Mouse (Mus musculus): ENCODE data around the gene Trappc2l.
"Not testable (repeated sequence)": the region's sequence is repeated elsewhere in the genome, so short reads cannot be mapped to it uniquely, and the experiment has no call there.

Trappc2l gene

GRCm38 (mm10) chr8:122629388-122629787 lies 17.9 kb downstream of the Trappc2l start:
- no peak for DNase-seq

GRCm38 (mm10) chr8:122630696-122631095 lies 19.3 kb downstream of the Trappc2l start:
- peak; percentile 32 to 44 for DNase-seq

- DNase-seq: not testable (repeated sequence)
Observed at GRCm38 (mm10) chr8:122632134-122632533, 20.7 kb downstream of the Trappc2l start.

GRCm38 (mm10) chr8:122633205-122633604 lies 21.8 kb downstream of the Trappc2l start:
- no peak for DNase-seq

GRCm38 (mm10) chr8:122635878-122636802 lies 24.7 kb downstream of the Trappc2l start:
- DNase-seq: peak; percentile 23 to 50

- DNase-seq: no peak
Observed at GRCm38 (mm10) chr8:122636803-122637175, 25.3 kb downstream of the Trappc2l start.

- DNase-seq: no peak
Observed at GRCm38 (mm10) chr8:122637230-122637629, 25.8 kb downstream of the Trappc2l start.

GRCm38 (mm10) chr8:122638601-122639000 lies 27.2 kb downstream of the Trappc2l start:
- DNase-seq: peak in 1 of 2 experiments; percentile 33

GRCm38 (mm10) chr8:122639521-122640248 lies 28.2 kb downstream of the Trappc2l start:
- peak; percentile 73 to 80 for DNase-seq

- DNase-seq: no peak
Observed at GRCm38 (mm10) chr8:122640825-122641224, 29.4 kb downstream of the Trappc2l start.

GRCm38 (mm10) chr8:122641406-122641805 lies 30.0 kb downstream of the Trappc2l start:
- DNase-seq: no peak

- DNase-seq: peak in 1 of 2 experiments; percentile 58
Observed at GRCm38 (mm10) chr8:122642071-122642470, 30.6 kb downstream of the Trappc2l start.

- no peak for DNase-seq
Observed at GRCm38 (mm10) chr8:122644175-122644954, 32.9 kb downstream of the Trappc2l start.

GRCm38 (mm10) chr8:122646337-122646736 lies 34.9 kb downstream of the Trappc2l start:
- no peak for DNase-seq

- no peak for DNase-seq
Observed at GRCm38 (mm10) chr8:122648192-122648970, 36.9 kb downstream of the Trappc2l start.

GRCm38 (mm10) chr8:122651326-122651921 lies 40.0 kb downstream of the Trappc2l start:
- no peak for DNase-seq

GRCm38 (mm10) chr8:122652643-122653042 lies 41.2 kb downstream of the Trappc2l start:
- no peak for DNase-seq

- DNase-seq: peak; percentile 80 to 86
Observed at GRCm38 (mm10) chr8:122654768-122655167, 43.3 kb downstream of the Trappc2l start.

- DNase-seq: peak; percentile 37 to 38
Observed at GRCm38 (mm10) chr8:122656056-122656999, 44.9 kb downstream of the Trappc2l start.

GRCm38 (mm10) chr8:122658149-122658806 lies 46.8 kb downstream of the Trappc2l start:
- DNase-seq: no peak
